Mouse (Mus musculus): Measurements from ENCODE around the gene Aff4. TPM values are rescaled to one million over a fixed set of nuclear protein-coding genes. Genes with fewer than 3 reads are reported as not detected.
"Not testable (repeated sequence)": the region's sequence is repeated elsewhere in the genome, so short reads cannot be mapped to it uniquely, and the experiment has no call there.

Gene Aff4
- 38.5 and 50.7 TPM in 2 replicates for polyA plus RNA-seq (2015; fragmentation: Nextera tagmentation; extraction: Ambion mirVana)

DNA sequence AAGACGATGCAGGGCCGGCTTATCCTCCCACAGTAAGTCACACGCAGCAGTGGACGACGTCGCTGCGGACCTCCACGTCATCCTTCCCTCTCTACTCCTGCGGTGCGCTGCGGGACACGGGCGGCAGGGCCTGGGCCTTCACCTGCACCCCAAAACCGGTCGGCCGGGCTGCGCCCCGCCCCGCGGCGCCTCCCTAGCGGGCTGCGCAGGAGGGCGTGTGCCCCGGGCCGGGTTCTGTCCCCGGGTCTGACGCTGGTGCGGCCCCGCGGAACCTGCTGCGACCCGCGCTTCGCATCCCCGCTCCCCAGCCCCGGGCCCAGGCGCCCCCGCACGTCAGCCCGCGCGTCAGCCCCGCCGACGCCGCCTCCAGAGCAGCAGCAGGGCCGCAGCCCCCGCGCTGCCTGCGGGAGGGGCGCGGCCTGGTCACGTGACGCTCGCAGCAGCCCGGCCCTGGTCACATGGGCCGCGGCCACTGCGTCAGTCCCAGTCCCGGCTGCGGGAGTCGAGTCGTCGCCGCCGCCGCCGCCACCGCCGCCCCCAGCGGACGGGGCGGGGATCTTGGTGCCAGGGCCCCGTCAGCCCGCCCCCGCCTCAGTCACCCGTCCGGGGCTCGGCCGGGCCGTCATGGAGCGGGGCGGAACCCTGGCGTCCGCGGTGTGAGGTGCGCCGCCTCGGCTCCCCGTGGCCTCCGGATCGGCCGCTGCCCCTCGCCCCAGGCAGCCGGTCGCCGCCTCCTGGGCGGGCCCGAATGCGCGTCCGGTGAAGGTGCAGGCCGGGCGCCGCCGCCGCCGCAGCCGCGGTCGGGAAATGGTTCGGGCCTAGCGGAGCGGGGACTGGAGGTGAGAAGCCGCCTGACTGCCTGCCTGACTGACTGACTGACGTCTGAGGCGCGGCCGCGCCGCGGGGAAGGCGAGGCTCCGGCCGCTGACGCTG, at the start of gene Aff4:
TSS of gene Aff4 (plus strand) at position 543 of the 933 bp plus-strand sequence.
- H3K9me3 ChIP-seq, result no peaks in the 10 kb centered on the region
- no peaks in the 10 kb centered on the region for H3K36me3 ChIP-seq
- peak within 1 kb of the TSS; percentile 69 for H3K4me2 ChIP-seq
- H3K9ac ChIP-seq, result peak within 1 kb of the TSS; percentile 96
- WGBS, result under 1% methylated on average over 120 of the region's 127 CpGs
- peak; percentile 96 for ATAC-seq (ENCODE audit: insufficient number of reproducible peaks, low FRiP score, low TSS enrichment, low read depth)
- peak within 1 kb of the TSS; percentile 95 for H3K4me3 ChIP-seq
- H3K27ac ChIP-seq, result peak within 1 kb of the TSS; percentile 99
- H3K4me1 ChIP-seq, result 0 out of 2 replicates have a peak, but pooled peaks cover 3% of the 10 kb centered on the region
- no peaks in the 10 kb centered on the region for H3K27me3 ChIP-seq

DNA sequence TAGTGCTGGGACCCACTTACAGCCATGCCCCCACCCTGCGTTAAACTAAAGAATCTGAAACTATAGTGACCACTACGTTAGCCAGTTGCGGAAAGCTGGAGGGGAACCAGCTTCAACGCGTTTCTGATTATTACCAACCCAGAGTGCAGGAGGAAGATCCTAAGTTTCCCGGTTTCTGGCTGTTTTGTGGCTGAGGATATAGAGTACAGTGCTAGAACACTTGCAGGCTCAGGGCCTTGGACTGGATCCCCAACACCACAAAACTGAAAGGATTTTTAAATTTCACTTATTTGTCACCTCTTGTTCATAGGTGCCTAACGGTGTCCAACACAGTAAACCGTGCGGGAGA, 49.5 kb upstream of the Aff4 start:
- Histone ChIP-seq H3K36me3 (0 out of 2 replicates have a peak, but pooled peaks cover 4% of the 10 kb centered on the region), H3K27me3 (no peaks in the 10 kb centered on the region), H3K4me3 (peak overlapping the region; percentile 100), H3K4me2 (peak overlapping the region; percentile 58), H3K27ac (peak overlapping the region; percentile 98), H3K9me3 (no peaks in the 10 kb centered on the region), H3K9ac (peak overlapping the region; percentile 45; the same call in 1 of the 2 replicates), H3K4me1 (peaks cover 29% of the 10 kb centered on the region)
- 49% methylated on average over 9 of the region's 9 CpGs for WGBS
- ATAC-seq (ENCODE audit: insufficient number of reproducible peaks, low FRiP score, low TSS enrichment, low read depth), result no peak

DNA sequence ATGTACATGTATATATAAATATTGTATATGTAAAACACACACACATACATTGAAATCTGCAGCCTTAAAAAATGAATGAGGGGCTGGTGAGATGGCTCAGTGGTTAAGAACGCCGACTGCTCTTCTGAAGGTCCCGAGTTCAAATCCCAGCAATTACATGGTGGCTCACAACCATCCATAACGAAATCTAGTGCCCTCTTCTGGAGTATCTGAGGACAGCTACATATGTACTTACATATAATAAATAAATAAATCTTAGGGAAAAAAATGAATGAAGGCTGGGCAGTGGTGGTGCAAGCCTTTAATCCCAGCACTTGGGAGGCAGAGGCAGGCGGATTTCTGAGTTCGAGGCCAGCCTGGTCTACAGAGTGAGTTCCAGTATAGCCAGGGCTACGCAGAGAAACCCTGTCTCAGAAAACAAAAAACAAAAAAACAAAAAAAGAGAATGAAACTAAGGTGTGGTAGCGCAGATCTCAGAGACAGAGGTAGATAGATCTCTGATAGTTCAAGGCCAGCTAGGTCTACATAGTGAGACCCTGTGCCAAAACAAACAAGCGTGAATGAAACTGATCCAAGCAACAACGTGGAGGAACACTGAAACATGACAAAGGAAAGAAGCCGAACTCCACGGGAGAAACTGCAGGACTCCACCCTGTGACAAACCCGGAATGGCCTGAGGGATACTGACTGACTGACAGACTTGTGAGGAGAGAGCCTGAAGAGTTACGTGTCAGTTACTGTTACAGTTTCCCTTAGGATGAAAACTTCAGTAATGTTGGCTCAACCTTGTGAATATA, 46.4 kb upstream of the Aff4 start:
- peaks cover 27% of the 10 kb centered on the region for H3K4me1 ChIP-seq
- H3K36me3 ChIP-seq, result no peaks in the 10 kb centered on the region
- no peak for ATAC-seq (ENCODE audit: insufficient number of reproducible peaks, low FRiP score, low TSS enrichment, low read depth)
- no peak overlapping the region for H3K4me2 ChIP-seq
- H3K27me3 ChIP-seq, result no peaks in the 10 kb centered on the region
- no peak overlapping the region for H3K9ac ChIP-seq
- H3K27ac ChIP-seq, result no peak overlapping the region
- no peak overlapping the region for H3K4me3 ChIP-seq
- no peaks in the 10 kb centered on the region for H3K9me3 ChIP-seq
- 82% methylated on average over 14 of the region's 14 CpGs for WGBS

GRCm38 (mm10) chr11:53306965-53307364, 43.7 kb upstream of the Aff4 start:
- Histone ChIP-seq H3K4me2 (no peak overlapping the region), H3K9ac (no peak overlapping the region), H3K4me3 (no peak overlapping the region), H3K27me3 (no peaks in the 10 kb centered on the region), H3K9me3 (no peaks in the 10 kb centered on the region), H3K36me3 (no peaks in the 10 kb centered on the region), H3K4me1 (peaks cover 18% of the 10 kb centered on the region), H3K27ac (no peak overlapping the region)
- ATAC-seq (ENCODE audit: insufficient number of reproducible peaks, low FRiP score, low TSS enrichment, low read depth), result no peak
- 57% methylated on average over 2 of the region's 2 CpGs for WGBS

GRCm38 (mm10) chr11:53307558-53308065, 43.0 kb upstream of the Aff4 start:
- H3K4me3 ChIP-seq, result no peak overlapping the region
- H3K27me3 ChIP-seq, result no peaks in the 10 kb centered on the region
- H3K4me2 ChIP-seq, result no peak overlapping the region
- ATAC-seq (ENCODE audit: insufficient number of reproducible peaks, low FRiP score, low TSS enrichment, low read depth), result no peak
- WGBS, result 69% methylated on average over 10 of the region's 10 CpGs
- H3K27ac ChIP-seq, result peak overlapping the region; percentile 73
- no peak overlapping the region for H3K9ac ChIP-seq
- no peaks in the 10 kb centered on the region for H3K9me3 ChIP-seq
- H3K36me3 ChIP-seq, result no peaks in the 10 kb centered on the region
- peaks cover 18% of the 10 kb centered on the region for H3K4me1 ChIP-seq

DNA sequence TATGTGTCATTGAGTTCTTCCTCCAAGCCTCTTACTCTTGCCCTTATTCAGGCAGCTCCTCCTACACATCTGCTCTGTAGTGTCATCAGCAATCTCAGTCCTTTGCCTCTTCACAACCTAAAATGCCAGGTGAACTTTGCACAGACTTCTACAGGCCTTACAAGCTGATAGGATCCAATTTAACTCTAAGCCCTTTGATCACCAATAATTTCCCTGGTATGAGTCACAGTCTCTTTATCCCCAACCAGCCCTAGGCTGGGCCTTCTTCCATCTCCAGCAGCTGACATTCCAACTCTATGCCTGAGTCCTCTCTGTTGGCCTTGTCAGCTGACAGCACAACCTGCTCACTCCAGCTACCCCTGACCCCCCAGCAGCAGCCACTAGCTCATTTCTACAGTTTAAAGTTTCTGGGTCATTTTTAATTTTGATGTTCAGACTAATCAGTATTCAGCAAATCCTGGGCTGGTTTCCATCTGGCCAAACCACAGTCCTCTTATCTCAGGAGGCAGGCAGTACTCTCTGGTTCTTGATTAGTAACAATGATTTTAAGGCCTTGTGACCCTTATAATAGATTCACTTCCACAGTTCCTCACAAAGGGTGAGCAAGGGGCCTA, 42.3 kb upstream of the Aff4 start:
- 0 out of 2 replicates have a peak, but pooled peaks have one; percentile 61 for ATAC-seq (ENCODE audit: insufficient number of reproducible peaks, low FRiP score, low TSS enrichment, low read depth)
- Histone ChIP-seq H3K4me1 (peaks cover 18% of the 10 kb centered on the region), H3K4me3 (no peak overlapping the region), H3K36me3 (no peaks in the 10 kb centered on the region), H3K4me2 (no peak overlapping the region), H3K27ac (peak overlapping the region; percentile 73), H3K9me3 (no peaks in the 10 kb centered on the region), H3K27me3 (no peaks in the 10 kb centered on the region), H3K9ac (no peak overlapping the region)

DNA sequence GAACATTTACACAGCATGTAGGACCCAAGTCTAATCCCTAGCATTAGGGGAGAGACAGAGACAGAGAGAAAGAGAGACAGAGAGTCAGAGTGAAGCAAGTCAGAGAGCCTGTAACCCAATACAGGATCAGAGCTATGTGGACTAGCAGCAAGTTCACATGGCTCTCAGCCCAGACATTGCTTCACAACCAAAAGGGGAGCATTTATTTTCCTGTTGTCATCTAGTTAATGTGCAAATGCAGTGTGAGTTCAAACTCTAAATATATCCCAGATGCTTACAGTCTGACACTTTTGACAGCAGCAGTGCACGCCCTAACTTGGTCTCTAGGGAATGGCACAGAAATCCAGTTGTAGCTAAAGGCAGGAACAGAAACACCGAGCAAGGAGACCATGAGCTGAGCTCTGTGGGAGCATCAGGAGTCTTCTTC, 41.7 kb upstream of the Aff4 start:
- Histone ChIP-seq H3K4me2 (no peak overlapping the region), H3K36me3 (no peaks in the 10 kb centered on the region), H3K9ac (no peak overlapping the region), H3K4me3 (no peak overlapping the region), H3K4me1 (peaks cover 18% of the 10 kb centered on the region), H3K9me3 (no peaks in the 10 kb centered on the region), H3K27ac (peak overlapping the region; percentile 73), H3K27me3 (no peaks in the 10 kb centered on the region)
- ATAC-seq (ENCODE audit: insufficient number of reproducible peaks, low FRiP score, low TSS enrichment, low read depth), result peak; percentile 70; the same call in 1 of the 2 replicates
- WGBS, result 24% methylated on average over 2 of the region's 2 CpGs

GRCm38 (mm10) chr11:53311385-53311784, 39.2 kb upstream of the Aff4 start:
- H3K27ac ChIP-seq, result no peak overlapping the region
- H3K4me1 ChIP-seq, result peaks cover 18% of the 10 kb centered on the region
- H3K9ac ChIP-seq, result no peak overlapping the region
- H3K9me3 ChIP-seq, result no peaks in the 10 kb centered on the region
- WGBS, result 38% methylated on average over 1 of the region's 1 CpGs
- H3K4me2 ChIP-seq, result no peak overlapping the region
- no peaks in the 10 kb centered on the region for H3K27me3 ChIP-seq
- H3K36me3 ChIP-seq, result no peaks in the 10 kb centered on the region
- H3K4me3 ChIP-seq, result no peak overlapping the region
- ATAC-seq (ENCODE audit: insufficient number of reproducible peaks, low FRiP score, low TSS enrichment, low read depth), result no peak

DNA sequence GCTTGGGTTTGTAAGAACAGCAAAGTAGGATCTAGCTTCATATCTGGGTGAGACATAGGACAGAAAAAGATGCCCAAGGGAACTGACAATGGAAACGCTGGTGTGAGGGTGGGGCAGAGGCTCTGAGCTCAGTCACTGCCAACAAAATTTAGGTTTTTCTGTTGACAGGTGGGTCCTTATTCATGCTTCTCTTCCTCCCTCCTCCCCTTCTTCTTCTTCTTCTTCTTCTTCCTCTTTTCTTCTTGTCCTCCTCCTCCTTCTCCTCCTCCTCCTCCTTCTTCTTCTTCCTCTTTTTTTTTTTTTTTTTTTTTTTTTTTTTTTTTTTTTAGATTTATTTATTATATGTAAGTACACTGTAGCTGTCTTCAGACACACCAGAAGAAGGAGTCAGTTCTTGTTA, 37.8 kb upstream of the Aff4 start:
- not testable (repeated sequence) for H3K4me3 ChIP-seq; H3K36me3 ChIP-seq; H3K9ac ChIP-seq; H3K27me3 ChIP-seq; H3K9me3 ChIP-seq; H3K27ac ChIP-seq; ATAC-seq (ENCODE audit: insufficient number of reproducible peaks, low FRiP score, low TSS enrichment, low read depth); H3K4me2 ChIP-seq
- peaks cover 12% of the 10 kb centered on the region for H3K4me1 ChIP-seq
- 60% methylated on average over 1 of the region's 1 CpGs for WGBS

GRCm38 (mm10) chr11:53314770-53315173, 35.9 kb upstream of the Aff4 start:
- WGBS, result 10% methylated on average over 1 of the region's 1 CpGs
- no peak for ATAC-seq (ENCODE audit: insufficient number of reproducible peaks, low FRiP score, low TSS enrichment, low read depth)
- no peak overlapping the region for H3K4me2 ChIP-seq
- H3K4me1 ChIP-seq, result no peaks in the 10 kb centered on the region
- H3K36me3 ChIP-seq, result no peaks in the 10 kb centered on the region
- no peak overlapping the region for H3K4me3 ChIP-seq
- no peak overlapping the region for H3K9ac ChIP-seq
- no peaks in the 10 kb centered on the region for H3K9me3 ChIP-seq
- H3K27me3 ChIP-seq, result no peaks in the 10 kb centered on the region
- no peak overlapping the region for H3K27ac ChIP-seq

- no peak for ATAC-seq (ENCODE audit: insufficient number of reproducible peaks, low FRiP score, low TSS enrichment, low read depth)
- no peak overlapping the region for H3K27ac ChIP-seq
- no peak overlapping the region for H3K4me2 ChIP-seq
- no peaks in the 10 kb centered on the region for H3K9me3 ChIP-seq
- WGBS, result 34% methylated on average over 6 of the region's 6 CpGs
- no peaks in the 10 kb centered on the region for H3K4me1 ChIP-seq
- H3K9ac ChIP-seq, result no peak overlapping the region
- no peak overlapping the region for H3K4me3 ChIP-seq
- no peaks in the 10 kb centered on the region for H3K36me3 ChIP-seq
- no peaks in the 10 kb centered on the region for H3K27me3 ChIP-seq
These were observed 33.6 kb upstream of the Aff4 start for GRCm38 (mm10) chr11:53316996-53317395.
